Mouse (Mus musculus) heart, embryonic 10.5 days (tissue): ENCODE results near the gene Xrcc4. TPM values are rescaled to one million over a fixed set of nuclear protein-coding genes. Genes with fewer than 3 reads are reported as not detected.
"Not testable (repeated sequence)": the region's sequence is repeated elsewhere in the genome, so short reads cannot be mapped to it uniquely, and the experiment has no call there.

Experiments used
- DNase-seq: peaks from one replicate; pipeline ENCODE4 v3.0.0-alpha.2; 2017; ENCODE audit warnings: low spot score
- H3K27ac ChIP-seq: fragments of 300-500 bp; sonication (generic); 2 replicates; pipeline ENCODE4 v1.5.1; 2016; ENCODE audit warnings: mild to moderate bottlenecking
- H3K27me3 ChIP-seq: fragments of 300-500 bp; sonication (generic); 2 replicates; pipeline ENCODE4 v1.6.1; 2016; ENCODE audit warnings: mild to moderate bottlenecking; ENCODE audit not compliant: poor library complexity, insufficient read depth, severe bottlenecking
- H3K36me3 ChIP-seq: fragments of 300-500 bp; sonication (generic); 2 replicates; pipeline ENCODE4 v1.6.1; 2016; ENCODE audit warnings: mild to moderate bottlenecking, moderate library complexity
- H3K4me1 ChIP-seq: fragments of 300-500 bp; sonication (generic); 2 replicates; pipeline ENCODE4 v1.6.1; 2016; ENCODE audit warnings: mild to moderate bottlenecking
- H3K4me3 ChIP-seq: fragments of 300-500 bp; sonication (generic); 2 replicates; pipeline ENCODE4 v1.5.1; 2016; ENCODE audit warnings: mild to moderate bottlenecking, moderate library complexity
- H3K9me3 ChIP-seq: fragments of 300-500 bp; sonication (generic); 2 replicates; pipeline ENCODE4 v1.6.1; 2016; ENCODE audit warnings: mild to moderate bottlenecking, moderate library complexity
- WGBS: fragments of 180-500 bp; shearing (Covaris S2); methylation state at CpG from one replicate; pipeline ENCODE4 v1.1.7; 2016; 5-methylcytosine and 5-hydroxymethylcytosine counted together
- polyA plus RNA-seq: library from polyadenylated mRNA; unstranded; fragments of >200 nt; fragmentation: Nextera tagmentation; extraction: Ambion mirVana; gene quantifications from 2 replicates; pipeline ENCODE4 v1.2.1, GENCODE M21; 2016

Xrcc4 gene
- 15.4 and 16.4 TPM in 2 replicates for polyA plus RNA-seq

DNA sequence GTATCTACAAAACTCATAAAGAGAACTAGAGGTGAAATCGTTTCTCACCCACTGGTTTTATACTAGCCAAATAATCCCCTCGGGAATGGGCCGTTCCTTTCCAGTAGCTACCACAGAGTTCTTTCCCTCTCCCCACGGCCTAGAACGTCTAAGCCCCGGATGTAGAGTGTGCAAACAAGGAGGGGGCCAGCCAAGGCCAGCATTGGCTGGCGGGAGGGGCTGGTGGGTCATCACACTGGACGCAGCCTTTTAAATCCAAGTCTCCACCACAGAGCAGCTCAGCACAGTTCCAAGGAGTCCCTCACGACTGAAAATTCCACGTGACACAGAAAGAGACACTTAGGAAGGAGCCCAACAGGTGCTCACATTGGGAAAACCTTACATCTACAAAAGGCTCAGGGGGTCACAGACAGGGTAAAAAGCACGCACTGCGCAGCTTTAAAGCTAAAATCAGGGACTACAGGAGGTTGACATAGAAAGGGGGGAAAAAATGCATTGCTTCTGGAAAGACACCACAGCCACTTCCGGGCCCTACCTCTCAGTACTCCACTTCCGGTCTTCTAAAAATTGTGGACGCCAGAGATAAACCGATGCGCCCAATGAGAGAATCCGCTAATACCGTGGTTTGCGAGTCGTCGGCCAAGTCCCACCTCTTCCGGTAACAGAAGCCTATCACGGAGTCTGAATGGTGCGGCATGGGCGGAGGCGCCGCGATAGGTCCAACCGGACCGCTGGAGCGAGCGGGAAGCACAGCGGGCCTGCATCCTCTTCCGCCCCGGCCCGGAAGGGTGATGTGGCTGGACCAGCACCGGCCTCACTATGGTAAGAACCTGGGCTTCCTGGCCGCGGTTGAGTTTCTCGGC lies at the start of gene Xrcc4, which contains the start of gene Tmem167:
Gene Xrcc4 (minus strand): TSS at position 647 of the 863 bp plus-strand sequence.
Gene Tmem167 (plus strand): TSS at position 162 of the 863 bp plus-strand sequence.
- Histone ChIP-seq H3K36me3 (0 out of 2 replicates have a peak, but pooled peaks cover 8% of the 10 kb centered on the region), H3K9me3 (no peaks in the 10 kb centered on the region), H3K4me1 (peaks cover 5% of the 10 kb centered on the region; the same call in 1 of the 2 replicates), H3K27me3 (no peaks in the 10 kb centered on the region), H3K4me3 (peak within 1 kb of the TSS; percentile 97), H3K27ac (peak within 1 kb of the TSS; percentile 97)
- 3% methylated on average over 41 of the region's 41 CpGs for WGBS
- peak; percentile 98 for DNase-seq

DNA sequence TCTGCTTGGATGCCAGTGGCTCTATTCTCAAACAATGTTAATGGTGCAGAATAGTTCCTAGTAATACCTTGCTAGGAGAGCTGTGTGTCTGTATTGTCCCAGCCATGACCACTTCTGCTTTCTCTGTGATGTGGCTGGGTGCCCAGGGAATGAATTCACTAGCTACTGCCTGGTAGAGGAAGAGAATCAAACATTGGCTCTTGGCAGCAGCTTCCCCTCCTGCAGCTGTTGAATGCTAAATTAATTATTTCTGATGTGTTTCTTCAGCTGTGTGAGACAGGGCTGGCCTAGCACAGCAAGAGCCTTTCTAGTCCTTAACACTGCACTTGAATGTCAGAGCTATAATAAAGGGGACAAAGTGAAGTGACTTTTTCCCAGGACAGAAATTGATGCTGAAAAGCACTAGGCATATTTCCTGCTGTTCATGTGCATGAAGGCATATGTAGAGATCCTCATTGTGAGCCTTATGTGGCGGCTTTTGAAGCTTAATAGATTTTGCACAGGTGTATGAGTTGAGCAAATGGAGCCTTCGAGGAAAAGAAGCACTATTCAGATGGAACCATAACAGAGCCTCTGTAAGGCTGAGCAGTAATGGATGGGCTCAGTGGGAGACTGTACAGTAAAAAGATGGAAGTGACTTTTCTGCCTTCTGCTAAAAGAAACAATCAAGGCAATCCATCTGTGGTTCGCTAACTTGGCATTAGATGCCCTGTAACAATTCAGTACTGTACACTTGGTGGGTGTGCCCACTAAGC lies 46.9 kb upstream of the Xrcc4 start:
- WGBS, result 81% methylated on average over 3 of the region's 3 CpGs
- no peaks in the 10 kb centered on the region for H3K9me3 ChIP-seq
- no peak overlapping the region for H3K4me3 ChIP-seq
- no peaks in the 10 kb centered on the region for H3K4me1 ChIP-seq
- H3K36me3 ChIP-seq, result no peaks in the 10 kb centered on the region
- DNase-seq, result no peak
- H3K27ac ChIP-seq, result no peak overlapping the region
- H3K27me3 ChIP-seq, result no peaks in the 10 kb centered on the region

DNA sequence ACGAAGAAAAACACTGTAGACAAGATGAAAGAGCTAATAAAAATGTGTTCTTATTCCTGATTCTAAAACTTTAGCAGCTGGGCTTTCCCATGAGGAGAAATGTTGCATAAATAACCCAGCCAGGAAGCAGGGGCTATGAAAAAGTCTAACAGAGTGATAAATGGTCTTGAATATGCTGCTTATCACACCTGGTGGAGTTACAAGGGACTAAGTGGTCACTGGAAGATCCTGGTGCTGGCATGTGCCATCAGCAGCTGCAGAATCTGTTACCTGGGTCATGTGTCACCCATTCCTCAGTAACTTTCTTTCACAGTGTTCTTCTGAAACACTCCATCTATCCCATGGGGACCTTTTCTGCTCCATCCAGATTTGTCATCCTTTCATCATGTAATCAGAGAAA lies 22.3 kb upstream of the Xrcc4 start:
- no peak overlapping the region for H3K27ac ChIP-seq
- H3K4me3 ChIP-seq, result no peak overlapping the region
- no peaks in the 10 kb centered on the region for H3K9me3 ChIP-seq
- no peak for DNase-seq
- no peaks in the 10 kb centered on the region for H3K4me1 ChIP-seq
- H3K27me3 ChIP-seq, result no peaks in the 10 kb centered on the region
- 78% methylated on average over 1 of the region's 1 CpGs for WGBS
- H3K36me3 ChIP-seq, result peaks cover 6% of the 10 kb centered on the region; the same call in 1 of the 2 replicates

DNA sequence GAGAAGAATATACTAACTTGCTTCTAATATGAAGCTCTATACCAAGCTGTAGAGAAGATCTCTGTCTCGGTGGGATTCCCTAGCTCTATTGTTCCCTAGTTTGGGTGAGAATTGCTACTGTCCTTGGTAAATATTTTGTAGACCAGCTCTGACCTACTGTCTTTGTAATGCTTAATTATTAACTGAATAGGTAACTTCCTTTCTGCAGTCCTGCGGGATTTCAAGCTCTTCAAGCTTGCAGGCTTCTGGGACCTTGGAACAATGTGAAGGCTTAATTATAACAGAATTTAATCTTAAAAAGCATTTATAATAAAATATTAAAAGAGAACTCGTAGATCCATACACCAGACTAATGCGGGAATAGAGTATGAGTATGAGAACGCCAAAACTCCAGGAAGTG lies 19.3 kb upstream of the Xrcc4 start:
- H3K9me3 ChIP-seq, DNase-seq, H3K4me3 ChIP-seq, H3K27me3 ChIP-seq, H3K27ac ChIP-seq, H3K4me1 ChIP-seq: not testable (repeated sequence)
- WGBS, result 95% methylated on average over 5 of the region's 5 CpGs
- H3K36me3 ChIP-seq, result peaks cover 33% of the 10 kb centered on the region

DNA sequence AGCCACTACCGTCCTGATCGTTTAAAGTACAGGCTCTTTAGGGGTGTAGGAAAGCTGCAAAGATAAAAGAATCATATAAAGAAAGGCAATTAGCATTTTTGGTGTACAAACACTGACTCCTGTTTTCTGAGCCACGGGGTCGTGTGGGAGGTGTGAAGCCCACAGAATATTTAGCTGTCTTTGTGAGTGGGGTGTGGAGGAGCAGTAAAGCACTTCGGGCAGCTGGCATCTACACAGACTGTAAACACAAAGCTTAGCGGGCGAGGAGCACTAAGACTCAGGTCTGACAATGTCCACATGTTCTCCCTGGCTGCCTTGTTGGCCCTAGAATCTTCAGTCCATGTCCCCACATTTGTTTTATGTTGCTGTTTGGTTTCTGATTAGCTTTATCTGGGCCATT lies 16.7 kb upstream of the Xrcc4 start:
- peaks cover 53% of the 10 kb centered on the region for H3K36me3 ChIP-seq
- no peaks in the 10 kb centered on the region for H3K9me3 ChIP-seq
- H3K27ac ChIP-seq, result no peak overlapping the region
- H3K4me1 ChIP-seq, result no peaks in the 10 kb centered on the region
- no peak overlapping the region for H3K4me3 ChIP-seq
- no peak for DNase-seq
- no peaks in the 10 kb centered on the region for H3K27me3 ChIP-seq
- WGBS, result 93% methylated on average over 7 of the region's 7 CpGs

DNA sequence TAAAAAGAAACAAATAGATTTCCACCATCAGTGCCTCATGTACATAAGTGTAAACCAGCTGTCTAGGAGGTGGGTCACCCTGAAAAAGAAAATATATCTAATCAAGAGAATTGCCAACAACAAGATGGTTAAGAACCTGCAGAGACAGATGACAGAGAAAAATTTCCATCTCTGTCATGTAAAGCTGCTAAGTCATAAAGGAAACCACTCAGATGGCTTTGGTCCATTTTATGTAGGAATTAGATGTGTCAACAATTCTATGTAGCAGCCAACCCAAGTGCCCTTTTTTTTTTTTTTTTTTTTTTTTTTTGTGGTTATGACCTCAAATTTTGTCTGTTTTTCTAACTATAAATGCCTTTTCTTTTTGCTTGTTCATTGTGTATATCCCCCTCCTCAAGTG lies 12.1 kb upstream of the Xrcc4 start:
- no peak overlapping the region for H3K4me3 ChIP-seq
- no peak overlapping the region for H3K27ac ChIP-seq
- no peaks in the 10 kb centered on the region for H3K27me3 ChIP-seq
- peaks cover 64% of the 10 kb centered on the region for H3K36me3 ChIP-seq
- H3K4me1 ChIP-seq, result no peaks in the 10 kb centered on the region
- no peak for DNase-seq
- no peaks in the 10 kb centered on the region for H3K9me3 ChIP-seq

DNA sequence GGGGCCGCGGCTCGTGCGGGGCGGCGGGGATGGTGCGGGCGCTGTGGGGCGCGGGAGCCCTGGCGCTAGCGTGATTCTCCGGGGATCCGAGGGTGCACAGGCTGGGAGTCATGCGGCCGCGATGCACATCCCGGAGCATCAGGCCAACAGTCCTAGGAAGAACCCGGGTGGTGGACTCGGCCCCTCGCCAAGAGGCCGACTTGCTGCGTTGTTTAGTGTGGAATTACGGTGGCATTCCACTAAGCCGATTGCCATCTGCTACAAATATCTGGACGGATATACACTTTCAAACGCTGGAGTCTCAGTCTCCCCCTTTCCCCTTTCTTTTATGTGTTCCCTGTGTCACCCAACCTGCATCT lies 396 bp upstream of the Xrcc4 start:
- WGBS, result 0% methylated on average over 27 of the region's 27 CpGs
- Histone ChIP-seq H3K4me3 (peak overlapping the region; percentile 97), H3K27me3 (no peaks in the 10 kb centered on the region), H3K36me3 (0 out of 2 replicates have a peak, but pooled peaks cover 8% of the 10 kb centered on the region), H3K27ac (peak overlapping the region; percentile 97), H3K4me1 (peaks cover 5% of the 10 kb centered on the region; the same call in 1 of the 2 replicates), H3K9me3 (no peaks in the 10 kb centered on the region)
- no peak for DNase-seq

DNA sequence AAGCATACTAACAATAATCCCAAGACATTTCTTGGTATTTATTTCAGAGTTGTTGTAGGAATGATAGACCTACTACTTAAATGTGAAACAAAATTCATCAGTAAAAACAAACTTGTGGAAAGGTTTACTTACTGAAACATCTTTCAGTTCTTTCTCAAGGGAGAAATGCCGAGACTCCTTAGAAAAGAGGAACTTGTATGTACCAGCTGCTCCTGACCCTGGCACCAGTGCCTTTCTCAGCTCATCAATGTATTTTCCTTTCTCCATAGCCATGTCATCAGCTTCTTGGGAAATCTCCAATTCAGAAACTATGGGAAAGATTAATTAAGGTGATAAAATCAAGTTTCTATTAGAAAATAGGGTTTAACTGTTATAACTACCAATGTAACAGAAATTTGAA lies 27.5 kb downstream of the Xrcc4 start:
- Histone ChIP-seq H3K9me3 (no peaks in the 10 kb centered on the region), H3K4me1 (no peaks in the 10 kb centered on the region), H3K27me3 (no peaks in the 10 kb centered on the region), H3K27ac (no peak overlapping the region), H3K36me3 (no peaks in the 10 kb centered on the region), H3K4me3 (no peak overlapping the region)
- DNase-seq, result no peak
- 79% methylated on average over 1 of the region's 1 CpGs for WGBS

DNA sequence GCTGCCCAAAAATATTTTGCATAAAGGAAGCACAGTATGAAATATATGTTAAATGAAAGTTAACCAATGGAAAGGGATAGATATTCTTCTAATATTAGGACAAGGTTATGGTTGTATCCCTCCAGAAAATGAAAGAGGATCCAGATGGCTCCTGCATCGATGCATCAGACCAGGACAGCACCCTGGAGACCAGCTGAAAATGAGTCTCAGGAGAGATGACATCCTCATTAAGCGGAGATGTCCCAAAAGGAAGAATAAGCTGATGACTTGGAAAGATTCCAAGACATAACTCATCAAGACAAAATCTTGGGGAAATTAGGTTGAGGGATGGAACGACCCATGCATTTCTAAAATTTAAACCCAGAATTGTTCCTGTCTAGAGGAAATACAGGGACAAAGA lies 37.0 kb downstream of the Xrcc4 start:
- no peak for DNase-seq
- Histone ChIP-seq H3K36me3 (no peaks in the 10 kb centered on the region), H3K27me3 (no peaks in the 10 kb centered on the region), H3K9me3 (no peaks in the 10 kb centered on the region), H3K27ac (no peak overlapping the region), H3K4me1 (no peaks in the 10 kb centered on the region; the same call in 1 of the 2 replicates), H3K4me3 (no peak overlapping the region)
- 82% methylated on average over 3 of the region's 3 CpGs for WGBS

DNA sequence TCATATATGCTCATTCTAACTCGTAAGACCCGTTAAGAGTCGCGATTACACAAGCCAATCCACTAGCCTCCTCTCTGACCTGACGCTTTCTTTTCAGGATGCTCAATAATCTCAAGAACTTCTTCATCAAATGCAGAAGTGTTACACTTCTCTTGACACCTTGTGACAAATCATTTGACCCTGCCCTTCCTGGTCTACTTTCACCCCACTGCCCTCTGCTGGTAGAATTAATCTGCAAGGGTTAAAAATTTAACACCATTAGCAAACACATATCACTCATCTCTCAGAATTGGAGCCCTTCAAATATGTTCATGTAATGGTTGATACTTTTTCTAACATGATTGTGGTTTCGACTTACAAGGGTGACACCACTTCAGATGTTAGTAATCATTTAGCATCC lies 37.7 kb downstream of the Xrcc4 start:
- no peaks in the 10 kb centered on the region; the same call in 1 of the 2 replicates for H3K4me1 ChIP-seq
- no peaks in the 10 kb centered on the region for H3K27me3 ChIP-seq
- no peak overlapping the region for H3K4me3 ChIP-seq
- DNase-seq, result no peak
- 58% methylated on average over 6 of the region's 6 CpGs for WGBS
- H3K27ac ChIP-seq, result no peak overlapping the region
- H3K9me3 ChIP-seq, result no peaks in the 10 kb centered on the region
- no peaks in the 10 kb centered on the region for H3K36me3 ChIP-seq

DNA sequence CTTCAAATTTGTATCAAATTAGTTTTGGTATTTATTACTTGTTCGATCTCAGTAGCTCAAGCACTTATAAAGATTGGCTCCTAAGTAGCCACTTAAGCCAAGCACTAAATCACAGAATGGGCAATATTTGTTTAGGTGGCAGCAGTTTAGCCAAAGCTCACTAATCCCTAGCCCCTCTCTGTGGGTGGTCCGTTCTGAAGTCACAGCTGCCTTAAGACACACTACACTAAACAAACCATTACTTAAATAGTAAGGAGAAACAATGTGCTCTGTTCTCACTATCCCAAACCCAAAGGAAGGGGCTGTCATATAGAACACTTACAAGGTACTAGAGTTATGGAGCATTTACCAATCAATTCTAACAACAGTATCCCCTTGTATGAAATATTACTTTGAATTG lies 49.8 kb downstream of the Xrcc4 start:
- no peak overlapping the region for H3K4me3 ChIP-seq
- peaks cover 6% of the 10 kb centered on the region for H3K4me1 ChIP-seq
- H3K9me3 ChIP-seq, result no peaks in the 10 kb centered on the region
- H3K27me3 ChIP-seq, result no peaks in the 10 kb centered on the region
- H3K36me3 ChIP-seq, result no peaks in the 10 kb centered on the region
- DNase-seq, result no peak
- WGBS, result 42% methylated on average over 2 of the region's 2 CpGs
- H3K27ac ChIP-seq, result no peak overlapping the region

DNA sequence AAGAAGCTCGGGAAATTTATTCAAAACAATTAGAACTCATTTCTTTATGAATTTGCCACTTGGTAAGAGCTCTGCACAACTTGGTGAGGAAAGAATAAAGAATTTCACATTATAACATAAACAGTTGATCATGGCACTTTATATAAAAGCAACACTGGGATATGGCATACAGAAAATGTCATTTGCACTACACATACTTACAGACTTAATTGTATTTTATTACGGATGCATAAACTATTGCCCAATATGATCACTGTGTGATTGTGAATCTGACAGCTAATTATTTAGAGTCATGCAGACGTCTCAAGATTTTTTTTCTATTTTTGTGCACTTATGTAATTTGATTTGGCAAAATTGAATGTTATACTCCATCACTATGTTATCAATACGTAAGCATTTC lies 56.4 kb downstream of the Xrcc4 start:
- Histone ChIP-seq H3K27ac (no peak overlapping the region), H3K36me3 (no peaks in the 10 kb centered on the region), H3K27me3 (no peaks in the 10 kb centered on the region), H3K9me3 (no peaks in the 10 kb centered on the region), H3K4me3 (no peak overlapping the region), H3K4me1 (peaks cover 5% of the 10 kb centered on the region; the same call in 1 of the 2 replicates)
- DNase-seq, result no peak
- 70% methylated on average over 4 of the region's 4 CpGs for WGBS

DNA sequence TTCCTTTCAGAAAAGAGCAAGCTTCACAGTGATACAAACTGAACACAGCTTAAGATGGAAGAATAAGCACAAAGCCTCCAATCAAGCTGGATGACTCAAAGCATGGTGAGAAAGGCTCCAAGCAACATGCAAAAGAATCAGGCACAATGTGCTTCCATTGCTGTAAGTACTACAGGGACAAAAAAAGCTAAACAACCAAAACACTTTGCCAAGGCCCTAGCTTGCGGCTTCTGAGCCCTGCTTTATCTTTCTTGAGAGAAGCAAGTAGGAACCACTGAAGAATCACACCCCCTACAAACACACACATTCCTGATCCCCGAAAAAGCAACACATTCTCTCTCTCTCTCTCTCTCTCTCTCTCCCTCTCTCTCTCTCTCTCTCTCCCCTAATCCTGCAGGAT lies 56.9 kb downstream of the Xrcc4 start:
- DNase-seq, result no peak
- Histone ChIP-seq H3K4me3 (no peak overlapping the region), H3K4me1 (peaks cover 5% of the 10 kb centered on the region; the same call in 1 of the 2 replicates), H3K9me3 (no peaks in the 10 kb centered on the region), H3K27ac (no peak overlapping the region), H3K36me3 (no peaks in the 10 kb centered on the region), H3K27me3 (no peaks in the 10 kb centered on the region)
- 18% methylated on average over 2 of the region's 2 CpGs for WGBS
